Mouse (Mus musculus) layer of hippocampus, adult 9-10 months (tissue): ENCODE measurements around the gene Urod.

Experiments
- DNase-seq: peaks from one replicate; pipeline ENCODE4 v3.0.0; 2022; ENCODE audit warnings: low spot score

Gene Urod

DNA sequence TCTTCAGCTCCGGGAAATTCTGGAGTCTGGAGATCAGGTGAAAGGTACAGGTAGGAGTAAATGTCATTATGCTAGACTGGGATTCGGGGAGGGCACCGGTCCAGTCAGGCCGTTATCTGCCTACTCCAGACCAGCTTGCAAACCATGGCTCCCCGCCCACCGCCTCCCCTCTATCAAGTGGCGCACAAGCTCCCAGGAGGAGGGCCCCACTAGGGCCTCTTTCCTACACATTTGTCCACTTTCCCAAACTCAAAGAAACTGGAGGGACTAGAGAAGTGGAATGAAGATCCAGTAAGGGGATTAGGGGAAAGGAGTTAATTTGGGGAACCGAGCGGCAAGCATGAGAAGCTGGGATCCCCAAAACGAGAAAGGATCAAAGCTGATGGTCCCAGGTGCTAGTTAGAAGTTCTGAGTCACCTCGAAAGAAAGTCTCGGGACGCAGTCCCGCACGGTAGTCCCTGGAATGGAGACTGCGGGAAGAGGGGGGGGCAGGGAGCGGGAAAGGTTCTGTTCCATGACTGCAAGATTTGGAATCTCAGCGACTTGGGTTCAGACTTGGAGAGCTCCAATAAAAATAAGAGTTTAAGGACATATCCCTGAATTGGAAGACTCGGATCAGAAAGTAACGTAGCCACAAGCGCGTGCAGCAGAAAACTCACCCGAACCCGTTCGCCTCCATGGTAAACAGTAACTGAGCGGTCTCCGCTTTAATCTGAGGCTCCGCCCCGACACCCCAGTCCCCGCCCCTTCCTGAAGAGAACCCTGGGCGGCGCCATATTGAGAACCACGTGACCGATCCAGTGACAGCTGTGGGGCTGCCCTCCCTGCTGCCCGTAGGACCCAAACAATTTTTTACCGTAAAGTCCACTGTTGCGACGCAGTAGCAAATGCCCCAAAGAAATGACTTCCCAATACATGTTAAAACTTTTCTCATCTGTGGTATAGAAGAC is at the start of gene Urod:
Gene Urod, minus strand, starts transcription at position 742 of the 950 bp plus-strand sequence.
- DNase-seq, result peak; percentile 90

DNA sequence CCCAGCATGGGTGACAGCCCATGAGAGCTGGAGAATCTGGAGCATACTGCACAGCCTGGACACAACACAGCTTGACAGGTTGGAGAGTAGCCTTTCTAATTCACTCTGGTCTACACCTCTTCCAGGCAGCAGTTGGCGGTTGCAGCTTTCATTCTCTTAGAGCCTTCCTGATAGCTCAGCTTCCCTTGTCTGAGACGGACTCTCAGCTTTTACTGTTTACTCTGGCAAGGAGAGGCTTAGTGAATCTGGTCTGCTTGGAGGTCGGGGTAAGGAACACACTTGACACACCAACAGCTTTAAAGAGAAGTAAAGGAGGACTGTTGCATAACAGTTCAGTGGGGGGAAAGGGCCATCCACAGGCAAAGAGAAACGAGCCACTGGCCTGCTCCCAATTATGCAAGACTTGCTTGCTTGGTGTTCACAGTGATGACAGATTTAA is 47.1 kb upstream of the Urod start:
- no peak for DNase-seq

DNA sequence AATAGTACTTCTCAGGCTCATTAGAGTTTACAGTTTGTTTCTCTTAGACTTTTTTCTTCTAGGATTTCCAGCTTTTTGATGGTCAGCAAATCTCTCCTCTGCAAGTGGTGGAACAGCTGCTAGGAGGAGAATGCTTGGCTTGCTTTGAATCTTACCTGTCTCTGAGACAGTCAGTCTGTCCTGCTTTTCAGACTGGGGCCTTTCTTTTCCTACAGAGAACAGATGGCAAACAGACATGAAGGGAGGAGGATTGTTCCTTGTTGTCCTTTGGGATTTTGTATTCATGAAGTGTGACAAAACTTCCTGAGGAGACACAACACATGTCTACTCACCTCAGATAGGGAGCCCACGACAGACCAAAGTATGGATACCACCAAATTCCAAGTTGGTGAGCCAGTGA is 46.6 kb upstream of the Urod start:
- no peak for DNase-seq

DNA sequence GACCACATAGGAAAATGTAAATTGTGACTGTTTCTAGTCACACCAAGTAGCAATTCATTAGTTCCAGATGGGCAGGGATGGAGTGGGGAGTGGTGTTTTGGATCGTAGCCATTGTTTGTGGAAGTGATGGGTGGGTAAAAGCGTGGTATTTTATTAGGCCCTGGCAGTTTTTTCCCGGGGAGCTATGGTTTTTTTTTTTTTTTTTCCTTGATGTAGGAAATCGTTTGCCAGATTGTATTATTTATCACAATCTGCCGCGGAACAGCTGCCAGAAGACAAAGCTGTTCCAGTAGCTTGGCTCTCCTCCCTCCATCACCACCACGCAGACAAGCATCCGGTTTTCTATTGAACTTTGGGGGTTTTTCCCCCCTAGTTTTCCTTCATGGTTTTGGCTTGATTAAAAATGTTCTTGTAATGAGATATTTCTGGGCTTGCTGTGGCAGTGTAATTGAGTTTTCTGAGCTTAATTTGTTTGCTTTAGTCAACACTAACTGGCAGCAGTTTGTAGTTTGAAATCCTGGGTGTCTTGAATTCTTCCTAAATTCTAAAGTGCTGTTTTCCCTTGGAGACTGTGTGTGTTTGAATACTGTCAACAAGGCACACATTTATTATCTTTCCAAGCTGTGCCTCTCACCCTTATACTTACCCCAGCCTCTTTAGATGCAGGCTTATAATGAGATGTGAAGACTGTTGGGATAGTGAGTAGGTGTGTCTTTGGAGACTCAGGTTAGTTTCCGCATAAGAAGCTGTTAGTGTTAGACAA is 45.9 kb upstream of the Urod start:
- DNase-seq, result peak; percentile 77

DNA sequence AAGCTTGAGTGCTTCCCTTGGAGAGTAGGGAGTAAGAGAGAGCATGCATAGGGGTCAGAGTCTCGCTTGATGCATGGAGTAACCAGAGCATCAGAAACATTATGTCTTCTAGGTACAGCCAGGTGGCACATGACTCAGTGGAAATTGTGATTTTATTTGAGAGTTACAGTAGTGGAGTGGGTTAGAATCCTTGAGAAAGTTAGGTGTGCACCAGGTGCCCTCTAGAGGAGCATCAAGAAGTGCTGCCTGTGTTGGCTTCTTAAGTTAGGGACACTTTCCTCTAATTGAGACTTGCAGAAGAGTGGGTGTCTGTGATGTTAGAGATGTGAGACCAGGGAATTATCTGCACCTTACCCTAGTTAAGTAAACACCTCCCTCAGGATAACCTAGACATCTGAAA is 36.9 kb upstream of the Urod start:
- no peak for DNase-seq

DNA sequence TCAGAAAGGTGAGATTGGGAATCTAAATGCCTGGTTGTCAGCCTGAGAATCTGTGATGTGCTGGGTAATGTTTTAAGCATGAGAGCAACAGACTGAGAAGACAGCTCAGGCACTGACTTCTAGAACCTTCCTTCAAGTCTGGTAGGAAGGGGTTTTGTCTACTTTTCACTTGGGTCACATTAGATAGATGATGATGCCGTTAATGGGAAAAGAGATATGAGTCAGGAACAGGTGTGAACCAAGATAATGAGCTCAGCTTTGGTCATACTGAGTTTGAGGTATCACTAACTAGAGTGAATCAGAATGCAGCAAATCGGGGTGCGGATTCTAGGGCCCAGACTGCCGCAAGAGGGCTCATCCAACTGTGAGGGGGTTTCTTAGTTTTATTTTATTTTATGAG is 29.3 kb upstream of the Urod start:
- DNase-seq, result no peak

DNA sequence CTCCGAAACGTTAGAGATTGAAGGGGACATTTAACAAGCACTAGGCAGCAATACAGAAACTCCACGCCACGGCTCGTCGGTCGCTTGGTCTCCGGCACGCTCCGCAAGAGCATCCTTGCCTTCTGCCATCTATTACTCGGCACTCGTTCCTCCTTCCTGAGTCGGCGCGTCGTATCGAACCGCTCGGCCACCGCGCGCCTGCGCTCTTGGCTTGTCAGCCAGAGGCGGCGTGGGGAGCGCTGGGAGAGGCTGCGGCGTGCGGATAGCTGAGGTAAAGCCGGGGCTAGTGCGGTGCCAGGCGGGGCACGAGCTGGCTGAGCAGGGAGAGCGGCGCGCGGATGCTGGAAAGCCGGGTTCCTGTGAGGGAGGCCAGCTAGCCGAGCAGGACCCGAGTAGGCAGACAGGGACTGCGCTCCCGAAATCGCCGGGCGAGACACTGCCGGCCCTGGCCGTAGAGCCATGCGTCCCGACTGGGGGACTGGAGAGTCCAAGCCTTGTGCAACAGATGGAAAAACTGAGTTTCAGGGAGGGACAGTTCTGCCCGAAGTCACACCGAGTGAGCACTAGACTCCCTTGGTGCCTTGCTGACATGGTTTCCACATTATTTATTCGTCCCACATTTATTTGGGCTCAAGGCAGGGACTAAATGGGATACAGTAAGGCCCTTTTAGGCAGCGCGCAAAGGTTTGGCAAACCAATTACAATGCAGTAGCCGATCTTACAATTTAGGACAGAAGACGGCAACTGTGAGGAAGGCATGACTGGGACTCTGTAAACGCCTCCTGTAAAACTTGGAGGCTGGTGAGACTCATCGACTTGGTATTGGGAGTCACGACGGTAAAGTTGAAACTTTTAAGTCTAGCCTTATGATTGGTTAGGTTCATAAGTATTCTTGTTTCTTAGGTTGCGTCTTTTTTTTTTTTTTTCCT is 25.3 kb upstream of the Urod start, which contains the start of gene Eif2b3:
Gene Eif2b3, plus strand, starts transcription at position 197 of the 929 bp plus-strand sequence.
- peak; percentile 72 for DNase-seq

DNA sequence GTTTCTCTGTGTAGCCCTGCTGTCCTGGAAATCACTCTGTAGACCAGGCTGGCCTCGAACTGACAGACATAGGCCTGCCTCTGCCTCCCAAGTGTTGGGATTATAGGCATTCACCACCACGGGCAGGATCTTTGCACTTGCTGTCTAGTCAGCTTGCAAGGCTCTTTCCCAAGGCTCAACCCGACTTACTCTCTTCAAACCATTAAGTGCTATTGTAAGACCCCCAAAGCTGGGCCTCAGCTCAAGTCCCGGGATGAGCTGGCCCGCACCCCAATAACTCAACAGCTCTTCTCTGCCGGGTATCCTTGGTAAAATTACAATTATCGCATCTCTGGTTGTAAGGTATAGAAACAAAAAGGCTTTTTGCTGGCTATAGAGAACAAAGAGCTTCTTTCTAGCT is 24.1 kb upstream of the Urod start:
- DNase-seq, result no peak

DNA sequence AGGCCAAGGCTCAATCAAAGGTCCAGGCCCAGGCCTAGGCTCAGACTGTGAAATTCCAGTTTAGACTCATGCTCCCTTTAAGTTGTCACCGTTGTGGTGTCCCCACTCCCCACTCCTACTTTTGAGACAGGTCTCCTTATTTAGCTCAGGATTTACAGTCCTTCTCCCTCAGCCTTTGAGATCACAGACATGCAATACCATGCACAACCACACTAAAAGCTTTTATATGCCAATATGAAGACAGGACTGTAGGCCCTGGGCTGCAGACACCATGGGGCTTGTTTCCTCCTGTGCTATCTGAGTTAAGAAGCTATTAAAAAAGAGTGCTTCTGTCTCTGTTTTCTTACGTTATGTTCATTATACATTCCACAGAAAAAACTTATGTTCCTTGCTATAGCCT is 23.5 kb upstream of the Urod start:
- DNase-seq, result no peak

DNA sequence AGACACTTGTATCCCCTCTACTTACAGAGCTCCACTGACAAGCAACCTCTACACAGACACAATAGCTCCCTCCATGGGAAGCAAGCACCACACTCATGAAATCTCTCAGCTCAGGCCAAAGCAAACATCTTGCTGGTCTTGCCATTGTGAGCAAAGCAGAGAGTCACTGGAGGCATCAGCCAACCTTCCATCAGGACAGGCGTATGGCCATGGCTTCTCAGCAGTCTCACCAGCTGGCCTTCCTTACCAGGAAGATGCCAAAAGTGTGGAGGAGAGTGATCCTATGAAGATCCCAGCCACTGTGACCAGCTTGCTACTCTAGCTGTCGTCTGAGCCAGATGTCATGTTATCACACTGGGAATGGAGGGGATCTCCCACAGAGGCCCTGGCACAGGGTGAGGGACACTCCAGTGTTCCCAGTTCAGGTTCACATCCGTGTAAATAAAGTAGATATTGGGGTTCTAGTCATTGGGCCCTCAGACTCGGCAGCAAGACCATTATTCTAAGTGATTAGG is 20.7 kb upstream of the Urod start:
- no peak for DNase-seq

DNA sequence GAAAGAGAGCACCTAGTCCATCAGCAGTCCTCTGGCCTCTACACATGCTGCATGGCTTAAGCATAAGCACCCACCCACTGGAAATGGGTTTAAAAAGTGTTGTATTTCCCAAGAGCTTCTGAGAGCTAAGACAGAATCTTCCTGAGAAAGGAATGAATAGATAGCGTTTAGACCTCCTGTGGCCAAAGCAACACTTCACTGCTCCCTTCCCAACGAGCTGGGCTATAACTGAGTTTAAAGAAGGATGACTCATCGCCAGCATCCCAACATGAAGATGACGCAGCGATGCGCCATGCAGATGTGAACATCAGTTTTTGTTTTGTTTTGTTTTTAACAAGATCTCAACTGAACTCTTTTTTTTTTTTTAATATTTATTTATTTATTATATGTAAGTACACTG is 19.4 kb upstream of the Urod start:
- no peak for DNase-seq

DNA sequence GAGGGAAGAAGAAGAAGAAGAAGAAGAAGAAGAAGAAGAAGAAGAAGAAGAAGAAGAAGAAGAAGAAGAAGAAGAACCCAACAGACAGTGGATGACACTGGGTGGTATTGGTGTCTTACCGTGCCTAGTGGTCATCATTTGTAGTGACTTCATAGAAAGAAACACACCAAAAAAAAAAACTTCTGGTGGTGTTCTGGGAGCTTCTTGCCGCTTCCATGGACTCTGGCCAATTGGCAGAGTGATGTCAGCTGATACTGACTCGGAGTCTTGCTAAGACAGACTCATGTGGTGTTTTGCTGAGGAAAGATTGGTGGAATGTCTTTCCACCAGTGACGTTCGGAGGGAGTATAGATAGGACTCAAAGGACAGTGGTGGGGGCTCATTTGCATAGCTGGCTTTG is 16.0 kb upstream of the Urod start:
- no peak for DNase-seq

DNA sequence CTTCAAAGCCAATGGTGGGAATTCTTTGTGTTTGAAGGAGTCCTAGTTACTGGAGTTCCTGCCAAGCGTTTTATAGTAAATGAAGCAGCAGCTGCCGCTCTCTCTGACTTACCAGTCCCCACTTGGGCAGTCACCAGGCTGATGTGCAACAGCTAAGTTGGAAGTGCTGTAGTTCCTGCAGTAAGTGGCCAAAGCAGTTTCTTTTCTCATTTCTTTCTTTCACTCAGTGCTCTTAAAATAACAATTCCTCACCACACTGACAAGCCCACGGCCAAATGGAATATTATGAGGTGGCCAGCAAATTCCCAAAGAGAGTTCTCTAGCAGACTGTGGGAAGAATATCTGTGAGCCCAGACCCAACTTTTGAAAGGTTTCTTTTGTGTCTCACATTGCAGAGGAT is 12.8 kb upstream of the Urod start:
- no peak for DNase-seq

DNA sequence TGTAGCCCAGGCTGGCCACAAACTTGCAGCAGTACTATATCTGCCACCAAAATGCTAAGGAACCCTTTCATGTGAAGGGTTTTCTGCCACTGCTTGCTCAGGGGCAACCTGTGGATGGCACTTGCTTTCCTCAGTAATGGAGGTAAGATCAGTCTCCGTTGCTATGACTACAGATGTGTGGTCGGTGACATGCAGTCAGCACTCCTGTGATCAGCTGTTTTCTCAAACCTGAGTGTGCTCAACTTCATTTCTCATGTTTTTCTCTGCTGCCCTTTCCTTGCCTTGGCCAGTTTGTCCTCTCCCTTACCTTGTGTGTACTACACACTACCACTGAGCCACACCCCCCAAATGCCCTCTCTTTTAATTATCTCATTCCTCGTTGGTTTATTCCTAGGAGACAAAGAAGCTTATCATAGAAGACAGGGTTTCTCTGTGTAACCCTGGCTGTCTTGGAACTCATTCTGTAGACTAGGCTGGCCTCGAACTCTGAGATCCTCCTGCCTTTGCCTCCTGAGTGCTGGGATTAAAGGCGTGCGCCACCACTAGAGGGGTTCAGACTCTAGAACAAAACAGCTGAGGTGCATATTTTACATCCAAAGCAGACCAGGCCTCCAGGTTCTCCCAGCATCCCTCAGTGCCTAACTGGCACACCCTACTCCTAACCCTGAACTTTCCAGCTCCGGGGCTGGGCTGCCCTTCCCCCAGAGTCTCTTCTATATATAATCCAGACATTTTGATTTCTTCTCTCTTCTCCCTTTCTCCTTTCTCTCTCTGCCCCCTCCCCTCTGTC is 11.6 kb upstream of the Urod start:
- DNase-seq, result no peak

DNA sequence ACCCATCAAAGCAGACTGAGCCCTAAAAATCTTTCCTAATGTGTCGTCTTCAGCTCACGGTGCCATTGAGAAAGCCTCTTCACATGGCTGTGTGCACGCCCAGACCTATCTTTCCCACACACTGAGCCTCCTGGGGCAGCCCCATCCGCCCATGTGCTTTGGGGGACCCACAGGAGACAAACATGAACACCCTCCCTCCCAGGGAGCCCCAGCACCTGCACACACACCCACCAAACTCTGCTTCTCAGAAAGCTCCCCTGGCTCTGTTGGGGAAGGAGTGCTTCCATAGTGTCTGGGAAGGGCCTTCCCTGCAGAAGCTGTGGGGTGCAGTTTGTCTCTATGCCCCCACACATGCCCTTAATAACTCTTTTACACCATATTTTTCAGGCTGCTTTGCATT is 10.4 kb upstream of the Urod start:
- DNase-seq, result no peak

DNA sequence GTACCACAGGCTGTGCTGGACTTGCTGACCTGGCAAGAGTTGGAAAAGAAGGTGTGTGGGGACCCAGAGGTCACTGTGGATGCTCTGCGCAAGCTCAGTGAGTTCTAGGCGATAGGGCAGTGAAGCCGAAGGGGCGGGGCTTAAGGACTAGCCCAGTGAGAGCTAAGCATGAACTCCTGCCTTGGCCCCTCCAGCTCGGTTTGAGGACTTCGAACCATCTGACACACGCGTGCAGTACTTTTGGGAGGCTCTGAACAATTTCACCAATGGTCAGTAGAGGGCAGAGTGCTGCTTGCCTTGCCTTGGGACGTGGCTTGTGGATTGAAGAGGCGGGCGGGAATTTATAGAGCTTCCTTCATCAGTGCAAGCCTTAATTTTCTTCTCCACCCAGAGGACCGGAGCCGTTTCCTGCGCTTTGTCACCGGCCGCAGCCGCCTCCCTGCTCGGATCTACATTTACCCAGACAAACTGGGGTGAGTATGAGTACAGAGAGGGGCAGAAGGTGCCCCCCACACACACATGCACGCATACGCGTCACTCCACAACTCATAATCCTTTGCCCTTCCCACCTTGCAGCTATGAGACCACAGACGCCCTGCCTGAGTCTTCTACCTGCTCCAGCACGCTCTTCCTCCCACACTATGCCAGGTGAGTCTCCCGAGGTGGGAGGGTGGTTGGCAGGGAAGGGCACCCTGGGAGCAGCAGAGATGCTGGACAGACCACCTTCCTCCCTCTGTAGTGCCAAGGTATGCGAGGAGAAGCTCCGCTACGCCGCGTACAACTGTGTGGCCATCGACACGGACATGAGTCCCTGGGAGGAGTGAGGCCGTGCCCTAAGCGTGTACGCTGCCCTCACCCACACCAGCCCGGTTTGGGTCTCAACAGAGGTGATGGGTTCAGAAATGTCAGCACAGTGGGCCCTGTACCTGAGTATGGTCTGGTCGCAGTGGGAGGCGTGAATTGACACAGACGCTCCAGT is 8.6 kb upstream of the Urod start:
- peak; percentile 57 for DNase-seq

DNA sequence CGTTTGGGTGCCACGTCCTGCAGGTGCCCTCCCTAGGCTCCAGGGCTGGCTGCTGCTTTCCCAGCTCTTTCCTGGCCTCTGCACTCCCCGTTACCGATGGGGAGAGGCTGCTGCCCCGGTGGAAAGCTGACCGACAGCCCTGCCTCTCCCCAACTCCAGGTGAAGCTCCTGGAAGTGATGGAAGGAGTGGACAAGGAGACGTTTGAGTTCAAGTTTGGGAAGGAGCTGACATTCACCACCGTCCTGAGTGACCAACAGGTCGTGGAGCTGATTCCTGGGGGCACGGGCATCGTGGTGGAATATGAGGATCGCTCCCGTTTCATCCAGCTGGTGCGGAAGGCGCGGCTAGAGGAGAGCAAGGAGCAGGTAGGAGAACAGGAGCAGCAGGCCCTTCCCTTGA is 7.7 kb upstream of the Urod start:
- DNase-seq, result no peak

DNA sequence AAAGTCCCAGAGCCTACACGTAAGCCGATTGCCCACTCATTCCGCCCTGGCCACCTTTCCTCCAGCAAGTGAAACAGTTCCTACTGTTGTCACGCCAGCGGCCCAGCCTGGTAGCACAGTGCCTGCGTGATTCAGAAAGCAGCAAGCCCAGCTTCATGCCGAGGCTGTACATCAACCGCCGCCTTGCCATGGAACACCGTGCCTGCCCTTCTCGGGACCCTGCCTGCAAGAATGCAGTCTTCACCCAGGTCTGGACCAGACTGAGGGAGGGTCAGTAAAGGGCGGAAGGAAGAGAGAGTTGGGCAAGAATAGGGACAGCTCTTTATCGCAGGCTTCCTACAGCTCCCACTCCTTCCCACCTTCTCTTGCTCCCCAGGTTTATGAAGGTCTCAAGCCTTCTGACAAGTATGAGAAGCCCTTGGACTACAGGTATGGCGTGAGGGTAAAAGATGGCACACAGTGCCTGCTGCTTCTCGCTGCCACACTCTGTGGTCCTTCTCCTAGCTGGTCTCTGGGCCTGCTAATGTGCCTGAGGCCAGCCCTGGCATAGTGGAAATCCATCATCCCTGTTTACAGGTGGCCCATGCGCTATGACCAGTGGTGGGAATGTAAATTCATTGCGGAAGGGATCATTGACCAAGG is 5.4 kb upstream of the Urod start:
- no peak for DNase-seq

DNA sequence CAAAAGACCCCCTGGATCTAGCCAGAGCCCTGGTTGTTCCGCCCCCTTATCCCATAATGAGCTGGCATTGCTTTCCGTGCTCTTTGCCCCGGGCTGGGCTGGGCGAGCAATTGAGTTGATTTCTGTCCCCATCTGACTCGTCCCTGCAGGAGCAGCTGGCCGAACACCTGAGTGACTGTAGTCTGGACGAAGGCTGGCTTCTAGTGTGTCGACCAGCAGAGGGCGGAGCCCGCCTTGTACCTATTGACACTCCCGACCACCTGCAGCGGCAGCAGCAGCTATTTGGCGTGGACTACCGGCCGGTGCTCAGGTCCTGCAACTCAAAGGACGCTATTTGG is 1.6 kb upstream of the Urod start:
- DNase-seq, result no peak
